Mouse (Mus musculus): ENCODE measurements at regions not wholly inside any gene's neighbourhood (a gene's known extent, or its start where the extent isn't known, plus 50 kb on each side); places are given as distances from the start of the nearest gene placed in this dataset.

DNA sequence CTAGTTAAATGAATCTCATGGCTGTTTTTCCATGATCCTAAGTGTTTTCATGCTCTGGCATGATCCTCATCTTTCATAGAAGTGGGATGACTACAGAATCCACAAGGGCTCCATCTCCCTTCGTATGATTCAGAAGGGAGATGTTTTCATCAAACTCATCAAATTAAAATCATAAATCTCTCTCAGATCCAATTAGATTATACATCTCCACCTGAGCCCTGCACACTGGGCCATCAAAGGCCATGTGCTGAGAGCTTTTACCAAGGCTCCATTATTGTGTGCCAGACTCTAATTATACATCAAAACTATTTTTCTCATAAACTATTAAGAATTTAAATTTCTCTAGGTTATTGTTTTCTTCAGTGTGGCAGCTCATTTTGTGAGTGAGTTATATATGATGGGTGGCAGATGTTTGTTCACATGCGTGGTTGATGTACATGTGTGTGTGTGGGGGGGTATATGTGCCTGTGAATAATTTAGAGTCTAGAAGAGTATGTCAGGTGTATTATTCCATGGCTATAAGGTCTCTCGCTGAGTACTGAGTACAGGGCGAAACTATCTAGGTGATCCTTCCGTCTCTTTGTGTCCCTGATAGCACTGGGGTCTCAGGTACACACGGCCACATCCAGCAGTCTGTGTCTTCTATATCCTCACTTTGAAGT is 278.4 kb downstream of the Fat4 start:
- no peak for TF ChIP-seq CTCF (IDR thresholded peaks at IDR 0.05; ENCODE audit: low read depth, low read length)
- no peak for TF ChIP-seq POLR2A (IDR thresholded peaks at IDR 0.05; ENCODE audit: extremely low read depth, insufficient read depth, low read length)

All from liver, adult 2 months (tissue).